Mouse (Mus musculus) embryonic fibroblast, embryonic 13.5 days (primary cell): ENCODE data around the gene Rab19.

ENCODE experiments used
- CTCF ChIP-seq: IDR thresholded peaks from 2 replicates; pipeline ENCODE4 v1.5.1; 2011; ENCODE audit warnings: mild to moderate bottlenecking, control low read depth, low read length, moderate library complexity, borderline replicate concordance; ENCODE audit not compliant: insufficient read depth
- POLR2A ChIP-seq: IDR thresholded peaks from 2 replicates; pipeline ENCODE4 v1.6.1; 2011; ENCODE audit warnings: low read depth, mild to moderate bottlenecking, control low read depth, low read length, moderate library complexity

- TF ChIP-seq POLR2A (no peak), CTCF (peak; percentile 100)
Measured at GRCm38 (mm10) chr6:39344020-39344419, 37.0 kb upstream of the Rab19 start.
